Mouse (Mus musculus): ENCODE data around the gene Zfp276.

DNA sequence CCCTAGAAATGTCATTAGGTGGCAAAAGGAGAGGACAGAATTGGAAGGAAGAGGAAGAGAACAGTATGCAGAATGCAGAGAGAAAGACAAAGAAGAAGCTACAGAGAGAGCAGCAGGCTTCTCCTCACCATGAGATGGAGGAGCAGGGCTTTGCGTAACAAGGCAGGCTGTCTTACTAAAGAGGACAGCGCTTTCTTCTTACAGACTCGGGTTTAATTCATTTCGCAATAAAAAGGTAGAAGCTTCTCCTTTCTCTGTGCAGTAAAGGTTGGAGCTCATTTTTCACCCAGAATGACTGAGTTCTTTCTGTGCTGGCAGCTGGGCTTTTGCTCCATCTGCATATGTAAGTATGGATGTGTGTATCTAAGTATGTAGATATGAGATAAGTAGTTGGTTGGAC, 25.8 kb downstream of the Zfp276 start:
- TF ChIP-seq EP300 (IDR thresholded peaks at IDR 0.05; ENCODE audit: low read depth) (0 out of 2 replicates have a peak, but pooled peaks have one; percentile 7), CTCF (IDR thresholded peaks at IDR 0.05; ENCODE audit: low read depth) (no peak)

Data from liver, postnatal 0 days (tissue).